14 mouse cellular contexts compared by ENCODE assay signal in genomic region chr14:45050419-45050776, GRCm38 (mm10).
DNase-seq lines count a peak whose midpoint lies in the region; ATAC-seq and TF ChIP-seq lines count a peak whose summit lies in the region.
"Had no signal": no experiment of that assay in that cellular context is flagged by ENCODE, and none has a peak within 500 bp of the region (broad histone marks: within the 10 kb centered on the region; RNA-seq: fewer than 3 reads in every experiment).

No protein-coding gene starts in this region.

- no peaks in the 10 kb centered on the region for H3K9me3 ChIP-seq in heart, embryonic 15.5 days (replicated peaks)
- no peaks in the 10 kb centered on the region for H3K9me3 ChIP-seq in lung, embryonic 14.5 days (ENCODE audit: low read depth, low read length)
- no peaks in the 10 kb centered on the region for H3K9me3 ChIP-seq in intestine, embryonic 14.5 days (ENCODE audit: control insufficient read depth, low read length)
- H3K9me3 ChIP-seq: heart, embryonic 10.5 days; hindbrain, embryonic 15.5 days; midbrain, embryonic 10.5 days had no signal

- no peak for ATAC-seq in heart, embryonic 15.5 days (replicated peaks; ENCODE audit: insufficient number of reproducible peaks, insufficient read depth, low FRiP score, low read depth)
- ATAC-seq in lung, embryonic 14.5 days (ENCODE audit: insufficient read depth) = peak; percentile 77
- ATAC-seq in intestine, embryonic 14.5 days (replicated peaks; ENCODE audit: low FRiP score, low TSS enrichment, low read depth) = no peak
- ATAC-seq in erythroblast, adult 5-6 weeks (replicated peaks; ENCODE audit: low FRiP score, poor library complexity, severe bottlenecking) = no peak

- H3K4me1 ChIP-seq in heart, embryonic 15.5 days (replicated peaks) = no peaks in the 10 kb centered on the region
- 0 out of 2 replicates have a peak, but pooled peaks cover 8% of the 10 kb centered on the region for H3K4me1 ChIP-seq in lung, embryonic 14.5 days (ENCODE audit: insufficient read depth)
- H3K4me1 ChIP-seq in intestine, embryonic 14.5 days (replicated peaks; ENCODE audit: control insufficient read depth, insufficient read depth, low read length) = peaks cover 11% of the 10 kb centered on the region
- H3K4me1 ChIP-seq in olfactory bulb, adult 2 months (ENCODE audit: control insufficient read depth, insufficient read depth, low read length) = peaks cover 2% of the 10 kb centered on the region; the same call in 1 of the 2 replicates
- H3K4me1 ChIP-seq: heart, embryonic 10.5 days; hindbrain, embryonic 15.5 days; midbrain, embryonic 10.5 days had no signal

- peak overlapping the region; percentile 57; the same call in 1 of the 2 replicates for H3K27ac ChIP-seq in heart, embryonic 15.5 days
- peak overlapping the region; percentile 86 for H3K27ac ChIP-seq in lung, embryonic 14.5 days (ENCODE audit: low read depth)
- H3K27ac ChIP-seq in intestine, embryonic 14.5 days (ENCODE audit: low read depth) = peak overlapping the region; percentile 86
- H3K27ac ChIP-seq in olfactory bulb, adult 2 months (ENCODE audit: insufficient read depth, low read depth, low read length) = 0 out of 2 replicates have a peak overlapping the region, but pooled peaks have one; percentile 32
- H3K27ac ChIP-seq: heart, embryonic 10.5 days; hindbrain, embryonic 15.5 days; midbrain, embryonic 10.5 days had no signal

- no peak for TF ChIP-seq CTCF in lung, embryonic 14.5 days (IDR thresholded peaks at IDR 0.05; ENCODE audit: low read depth)
- TF ChIP-seq CTCF in olfactory bulb, adult 2 months (IDR thresholded peaks at IDR 0.05; ENCODE audit: insufficient read depth, low read depth, low read length) = no peak

- H3K4me2 ChIP-seq in heart, embryonic 15.5 days = no peak overlapping the region
- no peak overlapping the region for H3K4me2 ChIP-seq in lung, embryonic 14.5 days
- peak overlapping the region; percentile 8; the same call in 1 of the 2 replicates for H3K4me2 ChIP-seq in intestine, embryonic 14.5 days (ENCODE audit: low read length)
- H3K4me2 ChIP-seq: hindbrain, embryonic 15.5 days had no signal

- H3K36me3 ChIP-seq in heart, embryonic 15.5 days = no peaks in the 10 kb centered on the region
- no peaks in the 10 kb centered on the region for H3K36me3 ChIP-seq in lung, embryonic 14.5 days (ENCODE audit: insufficient read depth)
- no peaks in the 10 kb centered on the region for H3K36me3 ChIP-seq in intestine, embryonic 14.5 days (ENCODE audit: control insufficient read depth, insufficient read depth, low read length)
- H3K36me3 ChIP-seq: heart, embryonic 10.5 days; hindbrain, embryonic 15.5 days; midbrain, embryonic 10.5 days had no signal

- DNase-seq in heart, adult 11 months = no peak
- no peak for DNase-seq in lung, embryonic 14.5 days
- no peak for DNase-seq in lung, adult 18-20 months
- DNase-seq in intestine, embryonic 14.5 days (ENCODE audit: low spot score) = no peak
- no peak for DNase-seq in adrenal gland, postnatal 4 days (ENCODE audit: low spot score in 2 of 2)
- DNase-seq: left cerebral cortex, postnatal 4 days; retina, postnatal 1 day had no signal

- H3K9ac ChIP-seq in heart, embryonic 15.5 days = no peak overlapping the region
- H3K9ac ChIP-seq in lung, embryonic 14.5 days = no peak overlapping the region
- no peak overlapping the region for H3K9ac ChIP-seq in intestine, embryonic 14.5 days (ENCODE audit: low read length)
- H3K9ac ChIP-seq: hindbrain, embryonic 15.5 days had no signal

- 55% methylated on average over 1 of the region's 1 CpGs for WGBS in heart, embryonic 15.5 days
- WGBS in lung, embryonic 14.5 days = 35% methylated on average over 1 of the region's 1 CpGs
- WGBS in intestine, embryonic 14.5 days = 58% methylated on average over 1 of the region's 1 CpGs
- WGBS in olfactory bulb, adult 2 months = 54% methylated on average over 1 of the region's 1 CpGs

- H3K27me3 ChIP-seq in heart, embryonic 15.5 days = no peaks in the 10 kb centered on the region
- H3K27me3 ChIP-seq in lung, embryonic 14.5 days (ENCODE audit: insufficient read depth, low read length) = no peaks in the 10 kb centered on the region
- no peaks in the 10 kb centered on the region for H3K27me3 ChIP-seq in intestine, embryonic 14.5 days (replicated peaks; ENCODE audit: control insufficient read depth, insufficient read depth, low read length)
- H3K27me3 ChIP-seq: hindbrain, embryonic 15.5 days had no signal

- no peak for TF ChIP-seq POLR2A in olfactory bulb, adult 2 months (IDR thresholded peaks at IDR 0.05; ENCODE audit: insufficient read depth, low read depth, low read length)

- H3K4me3 ChIP-seq in heart, embryonic 15.5 days = no peak overlapping the region
- H3K4me3 ChIP-seq in lung, embryonic 14.5 days (ENCODE audit: low read depth, low read length) = no peak overlapping the region
- H3K4me3 ChIP-seq in intestine, embryonic 14.5 days (ENCODE audit: low read depth, low read length) = no peak overlapping the region
- H3K4me3 ChIP-seq in olfactory bulb, adult 2 months (ENCODE audit: insufficient read depth, low read depth, low read length) = no peak overlapping the region
- H3K4me3 ChIP-seq: erythroblast, embryonic 14.5 days; heart, embryonic 10.5 days; hindbrain, embryonic 15.5 days; midbrain, embryonic 10.5 days had no signal

Comparison
In these comparisons a context has a peak if more than half of its experiments do, and no peak if none do; other contexts are left out.
1. H3K27ac ChIP-seq: peak in every context shown above with its lines; median percentile 86 in lung, embryonic 14.5 days; 86 in intestine, embryonic 14.5 days; 57 in heart, embryonic 15.5 days; 32 in olfactory bulb, adult 2 months.